Mouse (Mus musculus): ENCODE data around the gene Gpx8. TPM values are rescaled to one million over a fixed set of nuclear protein-coding genes. Genes with fewer than 3 reads are reported as not detected.

The Gpx8 gene
- total and polyA plus RNA-seq, 3 experiments = not detected

DNA sequence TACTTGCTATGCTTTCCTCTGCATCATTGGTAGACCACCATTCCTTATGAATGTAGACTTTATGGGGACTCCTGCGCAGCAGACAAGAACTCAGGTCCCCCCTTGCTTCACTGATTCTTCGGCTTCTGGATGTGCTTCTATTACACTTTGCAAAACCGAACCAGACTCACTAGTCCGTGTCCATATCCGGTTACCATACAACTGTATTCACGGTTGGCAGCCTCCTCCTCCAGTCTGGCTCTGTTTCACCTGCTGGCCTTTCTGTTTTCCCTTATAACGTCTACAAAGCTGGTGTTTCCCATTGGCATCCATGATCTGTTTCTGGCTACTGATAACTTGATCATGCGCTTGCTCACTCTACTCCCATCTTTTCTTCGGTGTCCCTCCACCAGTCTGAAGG lies 18.3 kb upstream of the Gpx8 start:
- Histone ChIP-seq H3K27me3 (ENCODE audit: control insufficient read depth in 1 of 2, insufficient read depth in 2 of 2, low read length in 2 of 2) (peaks cover 0 to 1% of the 10 kb centered on the region in 2 experiments; a peak in 2 of 4 replicates), H3K9me3 (replicated peaks; ENCODE audit: insufficient read depth, low read length) (no peaks in the 10 kb centered on the region), H3K79me2 (ENCODE audit: control insufficient read depth, insufficient read depth, low read length, poor library complexity) (no peaks in the 10 kb centered on the region), H3K4me3 (ENCODE audit: control insufficient read depth in 1 of 2, insufficient read depth in 1 of 2, low read depth in 2 of 2, low read length in 2 of 2) (no peak overlapping the region), H3K27ac (ENCODE audit: control insufficient read depth, low read depth, low read length) (no peak overlapping the region), H3K9ac (ENCODE audit: control insufficient read depth, low read depth, low read length, poor library complexity, severe bottlenecking) (no peak overlapping the region), H3K4me1 (ENCODE audit: control insufficient read depth in 1 of 2, insufficient read depth in 2 of 2, low read length in 2 of 2) (no peaks in the 10 kb centered on the region), H3K36me3 (ENCODE audit: control insufficient read depth in 1 of 2, insufficient read depth in 2 of 2, low read length in 2 of 2) (no peaks in the 10 kb centered on the region)
- no peak for DNase-seq (ENCODE audit: low read depth, low spot score)
- TF ChIP-seq POLR2AphosphoS5 (IDR thresholded peaks at IDR 0.05; ENCODE audit: borderline replicate concordance, low read depth, low read length) (no peak), POLR2A (IDR thresholded peaks at IDR 0.05; ENCODE audit: control insufficient read depth in 1 of 2, insufficient read depth in 1 of 2, low read depth in 1 of 2, low read length in 2 of 2, poor library complexity in 1 of 2) (no peak), RCOR1 (IDR thresholded peaks at IDR 0.05; ENCODE audit: low read depth, low read length) (no peak), TCF12 (IDR thresholded peaks at IDR 0.05; ENCODE audit: low read depth, low read length) (no peak), MEF2A (IDR thresholded peaks at IDR 0.05; ENCODE audit: extremely low read depth, insufficient replicate concordance, low read depth, low read length, poor library complexity, severe bottlenecking) (no peak), ZMIZ1 (IDR thresholded peaks at IDR 0.05; ENCODE audit: low read depth, low read length) (no peak), ETS1 (IDR thresholded peaks at IDR 0.05; ENCODE audit: low read depth, low read length) (no peak), MAX (IDR thresholded peaks at IDR 0.05; ENCODE audit: low read length) (no peak), KAT2A (conservative IDR thresholded peaks at IDR 0.05; ENCODE audit: low read depth, low read length) (no peak), HCFC1 (IDR thresholded peaks at IDR 0.05; ENCODE audit: low read depth, low read length) (no peak), NRF1 (IDR thresholded peaks at IDR 0.05; ENCODE audit: insufficient read depth, low read depth, low read length, poor library complexity, severe bottlenecking) (no peak), USF1 (IDR thresholded peaks at IDR 0.05; ENCODE audit: low read depth, low read length) (no peak), POLR2AphosphoS2 (IDR thresholded peaks at IDR 0.05; ENCODE audit: low read length) (no peak), MYC (IDR thresholded peaks at IDR 0.05; ENCODE audit: low read depth, low read length) (no peak), CHD1 (IDR thresholded peaks at IDR 0.05; ENCODE audit: low read depth, low read length) (no peak), MAFK (IDR thresholded peaks at IDR 0.05; ENCODE audit: borderline replicate concordance, low read depth, low read length) (no peak)

DNA sequence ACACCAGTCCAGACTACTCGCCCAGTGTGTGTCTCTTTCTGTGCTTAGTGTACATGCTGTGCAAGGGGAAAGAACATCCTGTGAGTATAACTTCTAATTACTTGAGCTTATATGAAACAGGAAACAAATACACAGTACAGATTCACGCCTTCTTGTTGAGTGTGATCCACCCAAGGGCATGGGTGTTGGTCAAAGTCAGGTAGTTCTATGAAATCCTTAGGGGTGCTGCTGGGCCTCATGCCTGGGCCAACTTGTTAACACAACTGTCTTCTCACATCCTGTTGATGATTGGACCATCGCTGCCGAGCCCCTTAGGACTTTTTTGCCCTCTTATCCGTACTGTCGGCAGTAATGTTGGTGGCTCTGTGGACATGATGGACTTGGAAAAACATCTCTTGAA lies 15.5 kb upstream of the Gpx8 start:
- Histone ChIP-seq H3K4me3 (ENCODE audit: control insufficient read depth in 1 of 2, insufficient read depth in 1 of 2, low read depth in 2 of 2, low read length in 2 of 2) (no peak overlapping the region), H3K4me1 (ENCODE audit: control insufficient read depth in 1 of 2, insufficient read depth in 2 of 2, low read length in 2 of 2) (no peaks in the 10 kb centered on the region), H3K79me2 (ENCODE audit: control insufficient read depth, insufficient read depth, low read length, poor library complexity) (no peaks in the 10 kb centered on the region), H3K9ac (ENCODE audit: control insufficient read depth, low read depth, low read length, poor library complexity, severe bottlenecking) (no peak overlapping the region), H3K9me3 (replicated peaks; ENCODE audit: insufficient read depth, low read length) (no peaks in the 10 kb centered on the region), H3K36me3 (ENCODE audit: control insufficient read depth in 1 of 2, insufficient read depth in 2 of 2, low read length in 2 of 2) (no peaks in the 10 kb centered on the region), H3K27me3 (ENCODE audit: control insufficient read depth in 1 of 2, insufficient read depth in 2 of 2, low read length in 2 of 2) (0 out of 4 replicates have a peak, but pooled peaks cover 0 to 1% of the 10 kb centered on the region in 2 experiments), H3K27ac (ENCODE audit: control insufficient read depth, low read depth, low read length) (no peak overlapping the region)
- no peak for DNase-seq (ENCODE audit: low read depth, low spot score)
- TF ChIP-seq MXI1 (IDR thresholded peaks at IDR 0.05; ENCODE audit: low read depth, low read length) = no peak
- TF ChIP-seq USF1 (IDR thresholded peaks at IDR 0.05; ENCODE audit: low read depth, low read length) = no peak
- no peak for TF ChIP-seq POLR2AphosphoS2 (IDR thresholded peaks at IDR 0.05; ENCODE audit: low read length)
- TF ChIP-seq POLR2A (IDR thresholded peaks at IDR 0.05; ENCODE audit: control insufficient read depth in 1 of 2, insufficient read depth in 1 of 2, low read depth in 1 of 2, low read length in 2 of 2, poor library complexity in 1 of 2) = no peak
- TF ChIP-seq KAT2A (conservative IDR thresholded peaks at IDR 0.05; ENCODE audit: low read depth, low read length) = no peak
- TF ChIP-seq MYC (IDR thresholded peaks at IDR 0.05; ENCODE audit: low read depth, low read length) = no peak

Data from MEL (cell line).